ENCODE assay signal across 8 mouse cellular contexts in the genomic region with DNA sequence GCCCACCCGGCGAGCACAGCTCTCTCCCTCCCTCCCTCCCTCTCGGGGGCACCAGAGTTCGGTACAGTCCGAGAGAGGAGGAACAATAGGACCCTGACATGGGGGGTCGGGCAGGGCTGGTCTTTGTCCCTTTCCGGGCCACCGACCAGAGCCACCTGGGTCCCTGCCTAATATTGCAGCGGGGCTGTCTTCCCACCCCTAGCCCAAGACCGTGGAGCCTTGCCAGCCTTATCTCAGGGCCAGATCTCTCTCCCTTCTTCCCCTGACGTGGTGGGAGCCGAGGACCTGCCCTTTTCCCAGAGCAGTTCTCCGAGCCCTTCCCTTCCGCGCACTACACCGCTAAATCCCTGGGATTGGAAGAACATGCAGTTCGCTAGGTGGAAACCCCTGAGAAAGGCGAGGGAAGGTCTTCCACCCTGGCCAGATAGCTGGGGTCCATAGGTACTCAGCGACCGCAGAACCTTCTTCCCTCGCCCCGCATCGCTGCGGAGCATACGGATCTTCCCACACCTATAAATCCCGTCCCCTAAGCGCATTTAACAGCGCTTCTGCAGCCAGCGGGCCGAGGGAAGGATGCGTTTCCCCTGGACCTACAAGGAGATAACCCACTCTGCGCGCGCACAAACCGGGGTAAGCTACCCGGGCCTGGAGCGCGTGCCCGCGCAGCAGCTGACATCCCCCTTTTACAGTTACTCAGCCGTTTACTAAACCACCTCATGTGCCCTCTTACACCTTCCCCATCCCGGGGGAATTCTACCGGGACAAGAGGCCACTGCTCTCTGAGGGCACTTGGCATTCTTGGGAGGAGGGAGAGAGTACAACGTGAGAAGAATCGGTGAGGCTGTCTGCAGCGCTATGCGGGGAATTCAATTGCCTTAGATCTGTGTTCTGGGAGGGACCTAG. TPM values are rescaled to one million over a fixed set of nuclear protein-coding genes. Genes with fewer than 3 reads are reported as not detected.
DNase-seq lines count a peak whose midpoint lies in the region; ATAC-seq and TF ChIP-seq lines count a peak whose summit lies in the region.

No protein-coding gene starts in this region.

- 0 out of 2 replicates have a peak overlapping the region, but pooled peaks have one; percentile 15 for H3K27ac ChIP-seq in MEL (ENCODE audit: control insufficient read depth, low read depth, low read length)
- peak overlapping the region; percentile 94 for H3K27ac ChIP-seq in forebrain, embryonic 12.5 days
- peak overlapping the region; percentile 94 for H3K27ac ChIP-seq in hindbrain, embryonic 16.5 days (ENCODE audit: low read depth, low read length)
- H3K27ac ChIP-seq in stomach, embryonic 14.5 days (ENCODE audit: low read length), result peak overlapping the region; percentile 73; the same call in 1 of the 2 replicates

- no peak for TF ChIP-seq CTCF in MEL (IDR thresholded peaks at IDR 0.05 in 2 of 3, conservative IDR thresholded peaks at IDR 0.05 in 1 of 3; ENCODE audit: control insufficient read depth in 1 of 3, insufficient read depth in 1 of 3, low read depth in 2 of 3, low read length in 3 of 3, poor library complexity in 1 of 3, severe bottlenecking in 1 of 3)

- no peak for TF ChIP-seq RAD21 in MEL (IDR thresholded peaks at IDR 0.05; ENCODE audit: low read depth, low read length)

- no peaks in the 10 kb centered on the region for H3K4me1 ChIP-seq in MEL (ENCODE audit: control insufficient read depth in 1 of 2, insufficient read depth in 2 of 2, low read length in 2 of 2)
- peaks cover 65% of the 10 kb centered on the region for H3K4me1 ChIP-seq in forebrain, embryonic 12.5 days
- peaks cover 47% of the 10 kb centered on the region for H3K4me1 ChIP-seq in hindbrain, embryonic 16.5 days (ENCODE audit: control insufficient read depth, insufficient read depth, low read depth, low read length)
- H3K4me1 ChIP-seq in stomach, embryonic 14.5 days (ENCODE audit: control insufficient read depth, insufficient read depth, low read length), result peaks cover 45% of the 10 kb centered on the region

- ATAC-seq in forebrain, embryonic 12.5 days (ENCODE audit: low FRiP score), result no peak
- ATAC-seq in hindbrain, embryonic 16.5 days, result 0 out of 2 replicates have a peak, but pooled peaks have one; percentile 1
- ATAC-seq in stomach, embryonic 14.5 days (ENCODE audit: insufficient number of reproducible peaks, insufficient read depth, low FRiP score, low read depth), result no peak; the same call in 1 of the 2 replicates

- peak overlapping the region; percentile 46 to 56 for H3K4me3 ChIP-seq in MEL (ENCODE audit: control insufficient read depth in 1 of 2, insufficient read depth in 1 of 2, low read depth in 2 of 2, low read length in 2 of 2)
- H3K4me3 ChIP-seq in forebrain, embryonic 12.5 days (replicated peaks), result peak overlapping the region; percentile 82
- peak overlapping the region; percentile 90 for H3K4me3 ChIP-seq in hindbrain, embryonic 16.5 days (ENCODE audit: low read length)
- peak overlapping the region; percentile 63 for H3K4me3 ChIP-seq in stomach, embryonic 14.5 days (ENCODE audit: low read depth, low read length)

- no peak for TF ChIP-seq EP300 in MEL (IDR thresholded peaks at IDR 0.05; ENCODE audit: low read depth in 1 of 2, low read length in 2 of 2)

- no peaks in the 10 kb centered on the region; a peak in 1 of 4 replicates for H3K36me3 ChIP-seq in MEL (ENCODE audit: control insufficient read depth in 1 of 2, insufficient read depth in 2 of 2, low read length in 2 of 2)
- no peaks in the 10 kb centered on the region; the same call in 1 of the 2 replicates for H3K36me3 ChIP-seq in forebrain, embryonic 12.5 days (replicated peaks)
- no peaks in the 10 kb centered on the region for H3K36me3 ChIP-seq in hindbrain, embryonic 16.5 days (ENCODE audit: control insufficient read depth, insufficient read depth, low read length)
- no peaks in the 10 kb centered on the region; the same call in 1 of the 2 replicates for H3K36me3 ChIP-seq in stomach, embryonic 14.5 days (ENCODE audit: control insufficient read depth, insufficient read depth, low read length)

- TF ChIP-seq POLR2A in MEL (IDR thresholded peaks at IDR 0.05; ENCODE audit: control insufficient read depth in 1 of 2, insufficient read depth in 1 of 2, low read depth in 1 of 2, low read length in 2 of 2, poor library complexity in 1 of 2), result no peak

- peak; percentile 48 for DNase-seq in MEL (ENCODE audit: low read depth, low spot score)
- DNase-seq in brain, adult 2 months (ENCODE audit: low read depth, low spot score), result peak; percentile 72
- DNase-seq in left cerebral cortex, postnatal 36 days (ENCODE audit: low spot score in 2 of 2), result peak; percentile 48 to 69
- peak; percentile 69 for DNase-seq in mesoderm, embryonic 11.5 days (ENCODE audit: low read depth, low spot score)
- no peak for DNase-seq in spleen, postnatal 4 days (ENCODE audit: low spot score in 2 of 2)

- no peaks in the 10 kb centered on the region for H3K9me3 ChIP-seq in MEL (replicated peaks; ENCODE audit: insufficient read depth, low read length)
- H3K9me3 ChIP-seq in forebrain, embryonic 12.5 days, result no peaks in the 10 kb centered on the region
- no peaks in the 10 kb centered on the region for H3K9me3 ChIP-seq in hindbrain, embryonic 16.5 days (ENCODE audit: control insufficient read depth, low read length)
- H3K9me3 ChIP-seq in stomach, embryonic 14.5 days (ENCODE audit: control insufficient read depth, low read depth, low read length), result no peaks in the 10 kb centered on the region

- WGBS in forebrain, embryonic 12.5 days, result under 1% methylated on average over 47 of the region's 47 CpGs
- 1% methylated on average over 44 of the region's 47 CpGs for WGBS in hindbrain, embryonic 16.5 days
- under 1% methylated on average over 46 of the region's 47 CpGs for WGBS in stomach, embryonic 14.5 days

- peaks cover 22% of the 10 kb centered on the region for H3K79me2 ChIP-seq in MEL (ENCODE audit: control insufficient read depth, insufficient read depth, low read length, poor library complexity)

- peak overlapping the region; percentile 70 for H3K9ac ChIP-seq in MEL (ENCODE audit: control insufficient read depth, low read depth, low read length, poor library complexity, severe bottlenecking)
- peak overlapping the region; percentile 87 for H3K9ac ChIP-seq in forebrain, embryonic 12.5 days
- H3K9ac ChIP-seq in hindbrain, embryonic 16.5 days (ENCODE audit: low read depth, low read length), result peak overlapping the region; percentile 80
- peak overlapping the region; percentile 43; the same call in 1 of the 2 replicates for H3K9ac ChIP-seq in stomach, embryonic 14.5 days (replicated peaks; ENCODE audit: low read depth, low read length)

- intact Hi-C loops in left cerebral cortex, postnatal 36 days (cut with DNase I), result loop anchor here (2.0 to 5.0 kb wide), 2 partner anchors 56 to 63 kb away; a partner anchor contains a TSS

- H3K27me3 ChIP-seq in MEL (ENCODE audit: control insufficient read depth in 1 of 2, insufficient read depth in 2 of 2, low read length in 2 of 2), result no peaks in the 10 kb centered on the region; a peak in 1 of 4 replicates
- no peaks in the 10 kb centered on the region for H3K27me3 ChIP-seq in forebrain, embryonic 12.5 days
- H3K27me3 ChIP-seq in hindbrain, embryonic 16.5 days (replicated peaks; ENCODE audit: control insufficient read depth, insufficient read depth, low read length), result no peaks in the 10 kb centered on the region
- no peaks in the 10 kb centered on the region for H3K27me3 ChIP-seq in stomach, embryonic 14.5 days (ENCODE audit: control insufficient read depth, insufficient read depth, low read length)

- H3K4me2 ChIP-seq in forebrain, embryonic 12.5 days, result peak overlapping the region; percentile 98
- peak overlapping the region; percentile 71 for H3K4me2 ChIP-seq in hindbrain, embryonic 16.5 days (ENCODE audit: low read length)
- peak overlapping the region; percentile 89 for H3K4me2 ChIP-seq in stomach, embryonic 14.5 days (replicated peaks; ENCODE audit: low read depth, low read length)

TF ChIP-seq in MEL, 35 proteins besides CTCF, POLR2A, EP300 and RAD21:
- no peak for TF ChIP-seq KAT2A (conservative IDR thresholded peaks at IDR 0.05; ENCODE audit: low read depth, low read length)
- no peak for TF ChIP-seq GABPA (IDR thresholded peaks at IDR 0.05; ENCODE audit: low read depth, low read length)
- 0 out of 2 replicates have a peak, but pooled peaks have one; percentile 20 for TF ChIP-seq SIN3A (IDR thresholded peaks at IDR 0.05; ENCODE audit: low read length)
- peak; percentile 70 for TF ChIP-seq GATA1 (IDR thresholded peaks at IDR 0.05; ENCODE audit: low read depth, low read length)
TF ChIP-seq in MEL: peak in this region for 2.

RNA-seq across cellular contexts. Expression of a gene that starts 0.9 kb away (rescaled TPM):
- 15.9 and 19.8 TPM in 2 replicates for total RNA-seq in MEL (2012; rRNA removed)
- 10 to 100 TPM in 1 of 2 experiments, not detected in 1; 24.8 TPM for polyA plus RNA-seq in MEL (2012; ENCODE audit: insufficient read depth in 1 of 2, insufficient read length in 2 of 2, low read depth in 1 of 2, low replicate concordance in 2 of 2, missing spikeins in 1 of 2)
- polyA plus RNA-seq in forebrain, embryonic 12.5 days (2016; fragmentation: Nextera tagmentation; extraction: Ambion mirVana), result 10.7 and 14.7 TPM in 2 replicates
- polyA plus RNA-seq in hindbrain, embryonic 16.5 days (2015; fragmentation: Nextera tagmentation; extraction: Ambion mirVana), result 7.5 and 10.2 TPM in 2 replicates
- total RNA-seq in left cerebral cortex, postnatal 36 days (2021), result 10 to 100 TPM; 75.2 to 77.4 TPM
- 8.9 and 10.2 TPM in 2 replicates for polyA plus RNA-seq in stomach, embryonic 14.5 days (2014; fragmentation: Nextera tagmentation; extraction: Ambion mirVana)

RNA-seq across cellular contexts. Expression of a gene that starts 29.9 kb away (rescaled TPM):
- total RNA-seq in MEL (2012; rRNA removed), result not detected in 2 replicates
- not detected for polyA plus RNA-seq in MEL (2012; ENCODE audit: insufficient read depth in 1 of 2, insufficient read length in 2 of 2, low read depth in 1 of 2, low replicate concordance in 2 of 2, missing spikeins in 1 of 2)
- polyA plus RNA-seq in forebrain, embryonic 12.5 days (2016; fragmentation: Nextera tagmentation; extraction: Ambion mirVana), result 3.3 and 3.5 TPM in 2 replicates
- polyA plus RNA-seq in hindbrain, embryonic 16.5 days (2015; fragmentation: Nextera tagmentation; extraction: Ambion mirVana), result 2.6 and 2.9 TPM in 2 replicates
- total RNA-seq in left cerebral cortex, postnatal 36 days (2021), result 1 to 10 TPM; 7.8 to 8.1 TPM
- polyA plus RNA-seq in stomach, embryonic 14.5 days (2014; fragmentation: Nextera tagmentation; extraction: Ambion mirVana), result 0.69 and 0.72 TPM in 2 replicates

RNA-seq across cellular contexts. Expression of a gene that starts 58.0 kb away (rescaled TPM):
- not detected in 2 replicates for total RNA-seq in MEL (2012; rRNA removed)
- not detected for polyA plus RNA-seq in MEL (2012; ENCODE audit: insufficient read depth in 1 of 2, insufficient read length in 2 of 2, low read depth in 1 of 2, low replicate concordance in 2 of 2, missing spikeins in 1 of 2)
- polyA plus RNA-seq in forebrain, embryonic 12.5 days (2016; fragmentation: Nextera tagmentation; extraction: Ambion mirVana), result 24.4 and 24.6 TPM in 2 replicates
- 38.3 and 40.1 TPM in 2 replicates for polyA plus RNA-seq in hindbrain, embryonic 16.5 days (2015; fragmentation: Nextera tagmentation; extraction: Ambion mirVana)
- 100 to 1,000 TPM; 293 to 297 TPM for total RNA-seq in left cerebral cortex, postnatal 36 days (2021)
- 6.5 and 8.7 TPM in 2 replicates for polyA plus RNA-seq in stomach, embryonic 14.5 days (2014; fragmentation: Nextera tagmentation; extraction: Ambion mirVana)

Comparison
In these comparisons a context has a peak if more than half of its experiments do, and no peak if none do; other contexts are left out.
1. DNase-seq: peak in MEL (single experiment), brain, adult 2 months (single experiment), left cerebral cortex, postnatal 36 days (2 of 2) and mesoderm, embryonic 11.5 days (single experiment); none in spleen, postnatal 4 days (0 of 2).
2. H3K27ac ChIP-seq: peak in every context shown above with its lines; median percentile 94 in forebrain, embryonic 12.5 days; 94 in hindbrain, embryonic 16.5 days; 73 in stomach, embryonic 14.5 days; 15 in MEL.
3. Peak in every context shown above with its lines, with median percentiles within 50 percentile points of each other: H3K4me3 ChIP-seq, H3K9ac ChIP-seq and H3K4me2 ChIP-seq.